Mouse (Mus musculus): ENCODE results near the gene Gm14408. TPM values are rescaled to one million over a fixed set of nuclear protein-coding genes. Genes with fewer than 3 reads are reported as not detected.

The Gm14408 gene
- not detected for total RNA-seq (2023)

GRCm38 (mm10) chr2:176830840-176831239, at the start of gene Gm14408:
Gm14408 (plus strand) TSS chr2:176831140.

GRCm38 (mm10) chr2:176798312-176798711, 32.6 kb upstream of the Gm14408 start, which contains the start of gene Gm14295:
Gm14295 (plus strand) TSS chr2:176798612.

Other genes starting within 250 kb of the Gm14408 start
- 0.71 TPM for gene Gm14308, start 194.8 kb upstream of the Gm14408 start, total RNA-seq (2023)
- gene Zfp973, start 160.6 kb upstream of the Gm14408 start, total RNA-seq (2023): 7.3 TPM
- gene Gm14305, start 122.8 kb upstream of the Gm14408 start, total RNA-seq (2023): 3.7 TPM
- 1.6 TPM for gene Gm14295, start 32.5 kb upstream of the Gm14408 start, total RNA-seq (2023)
- gene Gm14296, start 96.7 kb downstream of the Gm14408 start, total RNA-seq (2023): 1.2 TPM
- gene Gm14419, start 169.8 kb downstream of the Gm14408 start, total RNA-seq (2023): 2.2 TPM
- gene Gm14401, start 243.2 kb downstream of the Gm14408 start, total RNA-seq (2023): not detected